Mouse (Mus musculus) midbrain, embryonic 16.5 days (tissue): ENCODE measurements around the gene Rfwd3. TPM values are rescaled to one million over a fixed set of nuclear protein-coding genes. Genes with fewer than 3 reads are reported as not detected.

ENCODE experiments used
- ATAC-seq: fragments of 200-750 bp; cut with Nextera tagmentation; 2 replicates; pipeline ENCODE4 v1.8.0; 2017; ENCODE audit warnings: moderate TSS enrichment
- H3K27ac ChIP-seq: fragments of 300-500 bp; sonication (generic); 2 replicates; pipeline ENCODE4 v1.5.1; 2014; ENCODE audit warnings: mild to moderate bottlenecking, low read length, mixed read lengths
- H3K27me3 ChIP-seq: fragments of 300-500 bp; sonication (generic); 2 replicates; pipeline ENCODE4 v1.6.1; 2014; ENCODE audit warnings: low read depth, low read length, mixed read lengths; ENCODE audit not compliant: control insufficient read depth, insufficient read depth
- H3K36me3 ChIP-seq: fragments of 300-500 bp; sonication (generic); 2 replicates; pipeline ENCODE4 v1.6.1; 2014; ENCODE audit warnings: mild to moderate bottlenecking, low read length, moderate library complexity, mixed read lengths; ENCODE audit not compliant: control insufficient read depth, insufficient read depth
- H3K4me1 ChIP-seq: fragments of 300-500 bp; sonication (generic); 2 replicates; pipeline ENCODE4 v1.6.1; 2014; ENCODE audit warnings: mild to moderate bottlenecking, low read length, mixed read lengths; ENCODE audit not compliant: control insufficient read depth, insufficient read depth
- H3K4me2 ChIP-seq: fragments of 300-500 bp; sonication (generic); 2 replicates; pipeline ENCODE4 v1.6.1; 2014; ENCODE audit warnings: mild to moderate bottlenecking, low read length, mixed read lengths
- H3K4me3 ChIP-seq: fragments of 300-500 bp; sonication (generic); 2 replicates; pipeline ENCODE4 v1.5.1; 2014; ENCODE audit warnings: low read depth, mild to moderate bottlenecking, low read length, moderate library complexity, mixed read lengths
- H3K9ac ChIP-seq: fragments of 300-500 bp; sonication (generic); 2 replicates; pipeline ENCODE4 v1.6.1; 2014; ENCODE audit warnings: low read depth, low read length, mixed read lengths
- H3K9me3 ChIP-seq: fragments of 300-500 bp; sonication (generic); replicated peaks from 2 replicates; pipeline ENCODE4 v1.6.1; 2014; ENCODE audit warnings: mild to moderate bottlenecking, low read length, mixed read lengths; ENCODE audit not compliant: control insufficient read depth, poor library complexity, severe bottlenecking
- WGBS: fragments of 180-500 bp; shearing (Covaris S2); extraction: QIAGEN DNeasy Blood & Tissue Kit; methylation state at CpG from one replicate; pipeline ENCODE4 v1.1.7; 2014; 5-methylcytosine and 5-hydroxymethylcytosine counted together
- polyA plus RNA-seq: library from polyadenylated mRNA; unstranded; fragments of >200 nt; fragmentation: Nextera tagmentation; extraction: Ambion mirVana; gene quantifications from 2 replicates; pipeline ENCODE4 v1.2.1, GENCODE M21; 2015

Rfwd3 gene
- polyA plus RNA-seq, 1 experiment from 2014 or later = 20.3 TPM

GRCm38 (mm10) chr8:111246287-111246830 is 53.7 kb downstream of the Rfwd3 start:
- Histone ChIP-seq H3K36me3 (no peaks in the 10 kb centered on the region), H3K4me3 (no peak overlapping the region), H3K4me2 (no peak overlapping the region), H3K27ac (no peak overlapping the region), H3K9me3 (no peaks in the 10 kb centered on the region), H3K4me1 (no peaks in the 10 kb centered on the region; the same call in 1 of the 2 replicates), H3K27me3 (no peaks in the 10 kb centered on the region), H3K9ac (no peak overlapping the region)
- ATAC-seq = no peak
- WGBS = 90% methylated on average over 4 of the region's 4 CpGs

- Histone ChIP-seq H3K9me3 (no peaks in the 10 kb centered on the region), H3K9ac (no peak overlapping the region), H3K4me3 (no peak overlapping the region), H3K27ac (no peak overlapping the region), H3K4me2 (no peak overlapping the region), H3K36me3 (no peaks in the 10 kb centered on the region), H3K27me3 (no peaks in the 10 kb centered on the region), H3K4me1 (no peaks in the 10 kb centered on the region)
- 86% methylated on average over 3 of the region's 3 CpGs for WGBS
- ATAC-seq = no peak
Measured at GRCm38 (mm10) chr8:111237301-111237700, 62.7 kb downstream of the Rfwd3 start.

DNA sequence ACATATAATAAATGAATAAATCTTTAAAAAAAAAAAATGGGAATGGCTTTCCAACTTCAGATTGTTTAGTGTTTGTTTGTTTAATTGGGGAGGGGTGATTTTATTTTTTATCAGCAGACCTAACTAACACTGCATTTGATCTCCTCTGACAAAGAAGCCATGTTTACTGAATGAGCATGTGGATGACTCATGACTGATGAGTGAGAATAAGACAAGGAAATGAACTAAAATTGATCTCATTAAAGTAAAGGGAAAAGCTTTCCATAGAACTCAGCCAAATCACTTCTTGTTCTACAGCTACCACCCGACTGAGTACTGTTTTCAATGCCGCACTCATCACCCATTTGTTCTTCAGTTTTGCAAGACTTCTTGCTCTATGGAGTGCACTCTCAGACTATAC is 66.3 kb downstream of the Rfwd3 start:
- ATAC-seq = no peak
- H3K9ac ChIP-seq = no peak overlapping the region
- no peak overlapping the region for H3K27ac ChIP-seq
- H3K4me1 ChIP-seq = no peaks in the 10 kb centered on the region
- no peaks in the 10 kb centered on the region for H3K36me3 ChIP-seq
- H3K27me3 ChIP-seq = no peaks in the 10 kb centered on the region
- H3K9me3 ChIP-seq = no peaks in the 10 kb centered on the region
- no peak overlapping the region for H3K4me3 ChIP-seq
- H3K4me2 ChIP-seq = no peak overlapping the region
- WGBS = 95% methylated on average over 2 of the region's 2 CpGs

DNA sequence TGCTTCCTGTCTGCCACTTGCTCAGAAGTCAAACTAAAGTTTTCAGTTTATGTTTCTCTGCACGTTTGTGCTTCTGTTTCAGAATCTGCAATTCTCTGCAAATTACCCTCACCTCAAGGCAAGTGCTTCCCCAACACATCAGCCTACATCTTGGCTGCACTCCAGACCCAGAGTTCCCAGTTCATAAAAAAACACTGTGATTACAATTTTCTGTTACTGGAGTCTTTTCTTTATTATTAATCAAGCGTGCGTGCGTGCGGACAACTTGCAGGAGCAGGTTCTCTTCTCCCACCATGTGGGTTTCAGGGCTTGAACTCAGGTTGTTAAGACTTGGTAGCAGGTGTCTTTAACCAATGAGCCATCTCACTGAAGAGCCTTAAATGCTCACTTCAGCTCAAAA is 75.9 kb downstream of the Rfwd3 start:
- no peak for ATAC-seq
- Histone ChIP-seq H3K4me3 (no peak overlapping the region), H3K9ac (no peak overlapping the region), H3K4me1 (peaks cover 4% of the 10 kb centered on the region; the same call in 1 of the 2 replicates), H3K9me3 (no peaks in the 10 kb centered on the region), H3K36me3 (no peaks in the 10 kb centered on the region), H3K4me2 (no peak overlapping the region), H3K27ac (no peak overlapping the region), H3K27me3 (no peaks in the 10 kb centered on the region)
- 56% methylated on average over 5 of the region's 5 CpGs for WGBS

Other genes with a start within 250 kb of the Rfwd3 start
- not detected in 2 replicates for gene Exosc6, start 243.9 kb downstream of the Rfwd3 start, polyA plus RNA-seq
- gene Clec18a, start 207.8 kb downstream of the Rfwd3 start, polyA plus RNA-seq = 0.26 and 0.47 TPM in 2 replicates
- 7.9 and 10.1 TPM in 2 replicates for gene Pdpr, start 205.6 kb downstream of the Rfwd3 start, polyA plus RNA-seq
- 59.7 and 63.3 TPM in 2 replicates for gene Glg1, start 41.0 kb downstream of the Rfwd3 start, polyA plus RNA-seq
- 0.21 and 0.27 TPM in 2 replicates for gene Mlkl, start 38.0 kb upstream of the Rfwd3 start, polyA plus RNA-seq
- gene Fa2h, start 93.6 kb upstream of the Rfwd3 start, polyA plus RNA-seq = 0.28 TPM in 1 of 2 replicates, not detected in the other
- gene Wdr59, start 221.9 kb upstream of the Rfwd3 start, polyA plus RNA-seq = 8.0 and 9.1 TPM in 2 replicates
- 73.2 and 73.4 TPM in 2 replicates for gene Znrf1, start 235.9 kb upstream of the Rfwd3 start, polyA plus RNA-seq